Mouse (Mus musculus) limb, embryonic 12.5 days (tissue): ENCODE results near the gene Ddx54. TPM values are rescaled to one million over a fixed set of nuclear protein-coding genes. Genes with fewer than 3 reads are reported as not detected.
A peak's percentile ranks its signal among the peaks of the same experiment; 100 is the strongest.

Experiments used
- ATAC-seq: fragments of 200-750 bp; cut with Nextera tagmentation; 2 replicates; pipeline ENCODE4 v1.8.0; 2017; ENCODE audit warnings: low read depth, moderate TSS enrichment; ENCODE audit not compliant: insufficient number of reproducible peaks, insufficient read depth, low FRiP score, low TSS enrichment
- H3K27ac ChIP-seq: fragments of 300-500 bp; sonication (generic); 2 replicates; pipeline ENCODE4 v1.5.1; 2016; ENCODE audit warnings: mild to moderate bottlenecking, moderate library complexity
- H3K27me3 ChIP-seq: fragments of 300-500 bp; sonication (generic); 2 replicates; pipeline ENCODE4 v1.6.1; 2016; ENCODE audit warnings: mild to moderate bottlenecking, moderate library complexity
- H3K36me3 ChIP-seq: fragments of 300-500 bp; sonication (generic); 2 replicates; pipeline ENCODE4 v1.6.1; 2016; ENCODE audit warnings: mild to moderate bottlenecking, moderate library complexity
- H3K4me1 ChIP-seq: fragments of 300-500 bp; sonication (generic); replicated peaks from 2 replicates; pipeline ENCODE4 v1.6.1; 2016
- H3K4me2 ChIP-seq: fragments of 300-500 bp; sonication (generic); 2 replicates; pipeline ENCODE4 v1.6.1; 2016; ENCODE audit warnings: mild to moderate bottlenecking, moderate library complexity
- H3K4me3 ChIP-seq: fragments of 300-500 bp; sonication (generic); replicated peaks from 2 replicates; pipeline ENCODE4 v1.5.1; 2016; ENCODE audit warnings: mild to moderate bottlenecking
- H3K9ac ChIP-seq: fragments of 300-500 bp; sonication (generic); replicated peaks from 2 replicates; pipeline ENCODE4 v1.6.1; 2016; ENCODE audit warnings: mild to moderate bottlenecking, moderate library complexity
- H3K9me3 ChIP-seq: fragments of 300-500 bp; sonication (generic); 2 replicates; pipeline ENCODE4 v1.6.1; 2016; ENCODE audit warnings: mild to moderate bottlenecking, moderate library complexity
- WGBS: fragments of 180-500 bp; shearing (Covaris S2); methylation state at CpG from one replicate; pipeline ENCODE4 v1.1.7; 2016; 5-methylcytosine and 5-hydroxymethylcytosine counted together
- polyA plus RNA-seq: library from polyadenylated mRNA; unstranded; fragments of >200 nt; fragmentation: Nextera tagmentation; extraction: Ambion mirVana; gene quantifications from 2 replicates; pipeline ENCODE4 v1.2.1, GENCODE M21; 2016

Gene Ddx54
- polyA plus RNA-seq, 1 experiment from 2014 or later: 50.3 TPM

DNA sequence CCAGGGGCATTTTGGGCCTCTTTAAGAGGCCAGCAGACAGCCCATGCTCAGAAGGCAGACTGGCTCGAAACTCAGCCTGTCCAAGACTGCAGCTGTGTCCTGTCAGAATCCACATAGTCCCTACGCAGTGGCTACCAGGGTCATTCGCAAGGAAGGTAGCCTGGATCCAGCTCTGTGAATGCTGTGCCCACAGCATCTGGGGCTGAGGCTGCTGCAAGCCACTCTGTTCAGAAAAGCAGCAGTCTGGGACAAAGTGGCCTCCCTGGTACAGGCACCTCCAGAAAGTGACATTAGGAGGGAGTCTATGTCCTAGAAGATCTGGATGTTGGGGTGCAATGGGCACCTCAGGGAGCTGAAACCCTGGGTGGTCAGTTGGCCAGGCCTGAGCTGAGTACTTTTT is 42.7 kb upstream of the Ddx54 start:
- no peak for ATAC-seq
- Histone ChIP-seq H3K27me3 (no peaks in the 10 kb centered on the region), H3K9ac (no peak overlapping the region), H3K4me2 (no peak overlapping the region), H3K9me3 (no peaks in the 10 kb centered on the region), H3K4me1 (peaks cover 81% of the 10 kb centered on the region), H3K4me3 (no peak overlapping the region), H3K27ac (peak overlapping the region; percentile 3; the same call in 1 of the 2 replicates), H3K36me3 (peaks cover 4% of the 10 kb centered on the region; the same call in 1 of the 2 replicates)
- 72% methylated on average over 3 of the region's 3 CpGs for WGBS

DNA sequence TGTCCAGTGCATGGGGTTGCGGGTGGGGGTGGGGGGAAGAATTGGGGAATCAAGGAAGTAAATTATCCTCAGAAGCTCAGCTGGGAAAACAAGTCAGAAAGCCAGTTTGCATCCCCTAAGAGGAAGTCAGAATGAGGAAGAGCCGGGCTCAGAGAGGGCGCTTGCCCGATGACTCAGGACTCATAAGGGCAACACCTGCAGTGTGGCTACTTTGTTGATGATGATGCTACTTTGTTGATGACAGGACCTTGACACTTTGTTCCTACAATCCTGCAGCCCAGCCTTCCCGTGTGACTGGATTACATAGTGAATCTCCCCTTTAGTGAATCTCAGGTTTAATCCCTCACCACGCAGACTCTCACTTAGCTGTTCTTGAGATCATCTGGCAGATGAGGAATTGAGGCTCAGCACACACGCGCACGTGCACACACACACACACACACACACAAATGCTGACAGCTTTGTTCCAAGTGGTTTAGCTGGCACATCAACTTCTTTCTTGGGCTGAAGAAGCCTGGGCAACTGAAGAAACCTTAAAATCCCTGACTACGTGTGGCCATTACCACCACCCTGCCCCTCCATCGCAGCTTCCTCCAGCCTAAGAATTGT is 42.1 kb upstream of the Ddx54 start:
- Histone ChIP-seq H3K27me3 (no peaks in the 10 kb centered on the region), H3K27ac (peak overlapping the region; percentile 24; the same call in 1 of the 2 replicates), H3K4me3 (no peak overlapping the region), H3K4me1 (peaks cover 79% of the 10 kb centered on the region), H3K9me3 (no peaks in the 10 kb centered on the region), H3K9ac (no peak overlapping the region), H3K4me2 (no peak overlapping the region), H3K36me3 (peaks cover 4% of the 10 kb centered on the region; the same call in 1 of the 2 replicates)
- no peak for ATAC-seq
- WGBS: 86% methylated on average over 11 of the region's 11 CpGs

DNA sequence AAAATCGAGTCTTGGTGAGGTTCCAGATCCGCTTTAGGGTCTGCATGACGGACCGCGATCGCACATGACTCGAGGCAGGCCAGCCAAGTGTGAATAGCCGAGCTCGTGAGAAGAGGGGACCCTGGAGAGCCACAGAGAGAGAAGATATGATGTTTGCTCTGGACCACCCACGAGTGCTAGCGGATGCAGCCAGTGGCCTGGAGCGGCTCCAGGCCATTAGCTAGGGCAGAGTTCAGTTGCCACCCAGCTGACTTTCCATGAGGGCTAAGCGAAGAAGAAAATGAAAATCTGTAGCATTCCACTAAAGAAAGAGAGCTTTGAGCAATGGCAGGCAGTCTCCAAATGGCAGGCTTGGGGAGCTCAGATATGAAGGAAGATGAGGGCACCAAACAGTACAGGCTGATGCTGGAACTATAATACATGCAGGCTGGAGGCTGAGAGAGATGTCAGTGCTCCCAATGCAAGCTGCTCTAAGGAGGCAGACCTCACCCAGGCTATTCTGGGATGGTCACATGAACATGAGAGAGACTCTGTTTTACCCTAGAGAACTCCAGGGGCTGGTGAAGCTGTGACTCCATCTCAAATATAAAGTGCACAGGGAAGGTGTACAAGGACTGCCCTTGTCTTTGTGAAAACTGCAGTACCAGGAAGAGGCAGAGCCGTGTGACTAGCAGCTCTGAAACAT is 41.3 kb upstream of the Ddx54 start:
- no peaks in the 10 kb centered on the region for H3K9me3 ChIP-seq
- H3K4me2 ChIP-seq: no peak overlapping the region
- H3K36me3 ChIP-seq: peaks cover 4% of the 10 kb centered on the region; the same call in 1 of the 2 replicates
- ATAC-seq: no peak
- 0 out of 2 replicates have a peak overlapping the region, but pooled peaks have one; percentile 24 for H3K27ac ChIP-seq
- H3K27me3 ChIP-seq: no peaks in the 10 kb centered on the region
- WGBS: 38% methylated on average over 14 of the region's 14 CpGs
- no peak overlapping the region for H3K4me3 ChIP-seq
- peaks cover 71% of the 10 kb centered on the region for H3K4me1 ChIP-seq
- H3K9ac ChIP-seq: no peak overlapping the region; the same call in 1 of the 2 replicates

DNA sequence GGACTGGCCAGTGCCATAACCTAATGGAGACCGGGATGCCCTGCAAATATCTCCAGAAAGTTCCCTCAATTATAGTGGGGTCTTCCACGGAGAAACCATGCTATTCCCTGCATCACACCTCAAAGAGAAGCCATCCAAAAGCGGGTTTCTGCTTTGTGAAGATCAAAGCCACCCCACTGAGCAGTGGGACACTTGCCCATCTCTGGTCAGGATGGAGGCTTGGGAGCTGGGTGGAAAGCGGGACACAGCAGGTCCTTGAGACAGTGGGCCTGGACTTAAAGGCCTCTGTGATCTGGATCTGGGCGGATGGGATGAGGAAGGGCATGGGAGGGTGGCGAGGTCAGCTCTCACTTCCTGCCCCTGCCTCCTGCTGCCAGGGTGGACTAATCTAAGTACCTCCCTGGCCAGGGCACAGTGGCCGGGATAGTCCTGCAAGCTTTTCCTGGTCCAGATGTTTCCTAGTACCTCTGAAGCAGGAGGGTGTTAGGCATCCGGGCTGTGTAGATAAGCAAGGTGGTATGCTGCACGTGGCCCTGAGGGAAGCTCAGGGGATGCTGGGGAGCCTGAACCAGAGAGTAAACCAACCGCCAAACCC is 38.0 kb upstream of the Ddx54 start:
- ATAC-seq: no peak
- Histone ChIP-seq H3K27ac (no peak overlapping the region; the same call in 1 of the 2 replicates), H3K9me3 (no peaks in the 10 kb centered on the region), H3K4me2 (no peak overlapping the region), H3K36me3 (peaks cover 4% of the 10 kb centered on the region; the same call in 1 of the 2 replicates), H3K4me1 (peaks cover 69% of the 10 kb centered on the region), H3K9ac (no peak overlapping the region), H3K27me3 (no peaks in the 10 kb centered on the region), H3K4me3 (no peak overlapping the region)
- 66% methylated on average over 10 of the region's 10 CpGs for WGBS

DNA sequence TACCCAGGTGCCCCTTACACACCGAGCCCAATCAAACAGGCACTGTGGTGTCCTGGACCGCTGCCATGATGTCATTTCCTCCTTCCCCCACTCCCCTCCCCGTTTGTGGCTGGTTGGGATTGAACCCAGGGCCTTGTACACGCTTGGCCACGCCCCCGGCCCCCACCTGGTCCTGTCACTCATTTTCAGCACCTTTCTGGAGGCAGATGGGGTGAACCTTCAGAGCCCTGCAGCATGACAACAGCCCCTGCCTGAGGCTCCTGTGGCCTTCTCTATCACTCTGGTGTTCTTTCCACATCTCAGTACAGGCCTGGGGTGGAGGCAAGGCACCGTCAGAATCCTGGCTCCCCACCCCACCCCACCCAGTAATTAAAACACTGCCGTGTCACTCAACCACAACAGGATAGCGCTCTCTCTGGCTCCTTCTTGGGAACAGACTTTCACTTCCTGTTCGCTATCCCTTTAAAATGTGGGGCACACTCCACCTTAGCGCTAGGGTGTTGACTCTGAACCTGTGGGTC is 35.7 kb upstream of the Ddx54 start:
- Histone ChIP-seq H3K27ac (no peak overlapping the region), H3K4me3 (no peak overlapping the region), H3K9me3 (no peaks in the 10 kb centered on the region), H3K36me3 (peaks cover 12% of the 10 kb centered on the region), H3K9ac (no peak overlapping the region), H3K4me1 (peaks cover 66% of the 10 kb centered on the region), H3K27me3 (no peaks in the 10 kb centered on the region), H3K4me2 (no peak overlapping the region)
- 74% methylated on average over 11 of the region's 11 CpGs for WGBS
- ATAC-seq: no peak

DNA sequence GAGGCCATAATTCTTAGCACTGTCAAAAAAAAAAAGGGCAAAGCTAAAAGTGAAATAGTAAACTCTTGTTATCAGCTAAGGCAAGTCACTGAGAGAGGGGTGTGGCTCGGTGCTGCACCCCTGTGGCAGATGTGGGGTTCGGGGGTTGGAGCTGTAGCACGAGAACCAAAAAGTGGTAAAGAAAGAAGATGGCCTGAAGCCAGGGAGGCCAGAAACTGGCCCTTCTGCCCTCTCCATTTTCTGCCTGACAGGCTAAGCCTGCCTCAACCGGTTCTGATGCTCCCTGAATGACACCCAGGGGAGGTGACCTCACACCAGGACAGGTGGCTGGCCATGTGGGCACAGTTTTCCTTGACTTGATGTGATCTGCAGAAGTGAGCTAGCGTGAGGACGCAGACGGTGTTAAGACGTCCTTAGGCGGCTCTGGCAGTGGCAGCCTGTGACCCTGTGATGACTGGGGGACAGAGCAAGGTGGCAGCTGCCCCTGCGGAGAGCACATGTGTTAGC is 34.6 kb upstream of the Ddx54 start:
- peak overlapping the region; percentile 36; the same call in 1 of the 2 replicates for H3K4me2 ChIP-seq
- H3K4me1 ChIP-seq: peaks cover 61% of the 10 kb centered on the region
- H3K27me3 ChIP-seq: no peaks in the 10 kb centered on the region
- no peak overlapping the region for H3K4me3 ChIP-seq
- H3K27ac ChIP-seq: peak overlapping the region; percentile 88
- H3K36me3 ChIP-seq: peaks cover 23% of the 10 kb centered on the region
- no peak for ATAC-seq
- H3K9me3 ChIP-seq: no peaks in the 10 kb centered on the region
- WGBS: 28% methylated on average over 10 of the region's 10 CpGs
- H3K9ac ChIP-seq: no peak overlapping the region

DNA sequence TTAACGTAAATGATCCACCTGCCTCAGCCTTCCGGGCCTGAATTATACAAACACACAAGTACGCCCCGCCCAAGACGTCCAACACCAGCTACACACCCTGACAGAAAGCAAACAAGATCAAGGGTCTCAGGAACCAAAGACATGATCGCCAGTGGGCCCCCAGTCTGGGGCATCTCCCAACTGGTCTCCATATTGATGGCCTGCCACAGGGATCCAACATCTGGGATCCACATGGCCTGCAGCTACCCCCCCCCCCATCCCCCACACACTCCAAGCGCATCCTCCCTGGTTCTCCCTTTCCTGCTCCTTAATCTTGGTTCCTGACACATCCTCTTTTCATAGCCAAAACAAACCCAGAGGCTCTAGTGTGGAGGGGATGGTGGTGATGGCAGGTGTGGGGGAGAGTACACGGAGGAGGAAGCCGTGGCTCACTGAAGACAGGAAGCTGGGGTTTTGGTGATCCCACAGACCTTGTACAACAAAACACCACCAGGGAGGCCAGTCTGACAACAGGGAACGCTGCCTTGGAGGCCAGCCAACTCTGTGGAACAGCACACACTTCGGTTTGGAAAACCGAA is 33.9 kb upstream of the Ddx54 start:
- Histone ChIP-seq H3K27me3 (no peaks in the 10 kb centered on the region), H3K4me3 (no peak overlapping the region), H3K36me3 (peaks cover 29% of the 10 kb centered on the region), H3K4me2 (peak overlapping the region; percentile 36), H3K9me3 (no peaks in the 10 kb centered on the region), H3K9ac (no peak overlapping the region), H3K27ac (peak overlapping the region; percentile 88), H3K4me1 (peaks cover 61% of the 10 kb centered on the region)
- WGBS: 22% methylated on average over 12 of the region's 12 CpGs
- no peak for ATAC-seq

DNA sequence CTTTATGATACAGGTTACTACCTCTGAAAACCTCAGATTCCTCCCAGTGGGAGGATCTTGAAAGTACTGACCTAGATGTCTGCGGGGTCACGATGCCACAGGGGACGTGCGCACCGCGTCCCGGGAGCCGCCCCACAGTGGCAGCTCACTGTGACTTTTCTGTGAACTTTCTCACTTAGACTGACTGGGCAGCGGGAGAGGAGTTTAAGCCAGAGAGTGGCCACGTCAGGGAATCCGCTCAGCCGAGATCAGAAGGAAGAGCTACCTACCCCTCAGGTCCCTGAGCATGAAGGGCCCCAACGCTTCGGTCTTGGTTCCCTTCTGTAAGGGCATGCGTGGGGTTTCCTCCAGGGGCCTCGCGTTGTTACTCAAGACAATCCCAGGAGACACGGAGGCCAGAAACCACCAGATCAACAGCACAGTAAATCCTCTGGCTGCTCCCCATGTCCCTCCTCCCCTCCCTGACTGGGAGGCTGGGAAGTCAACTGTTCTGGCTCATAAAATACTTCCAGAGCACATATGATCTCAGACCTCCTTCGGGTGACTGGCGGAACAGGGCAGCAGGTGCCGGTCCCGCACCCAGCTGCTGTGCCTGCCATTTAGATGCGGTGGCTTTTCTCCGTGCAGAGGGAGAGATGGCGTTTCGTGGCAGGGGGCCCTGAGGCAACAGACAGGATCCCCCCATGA is 33.2 kb upstream of the Ddx54 start:
- no peak overlapping the region for H3K9ac ChIP-seq
- no peaks in the 10 kb centered on the region for H3K9me3 ChIP-seq
- H3K27ac ChIP-seq: peak overlapping the region; percentile 88
- no peaks in the 10 kb centered on the region for H3K27me3 ChIP-seq
- WGBS: 25% methylated on average over 26 of the region's 26 CpGs
- peak; percentile 66; the same call in 1 of the 2 replicates for ATAC-seq
- peak overlapping the region; percentile 36 for H3K4me2 ChIP-seq
- 0 out of 2 replicates have a peak overlapping the region, but pooled peaks have one; percentile 11 for H3K4me3 ChIP-seq
- peaks cover 60% of the 10 kb centered on the region for H3K4me1 ChIP-seq
- peaks cover 36% of the 10 kb centered on the region for H3K36me3 ChIP-seq

DNA sequence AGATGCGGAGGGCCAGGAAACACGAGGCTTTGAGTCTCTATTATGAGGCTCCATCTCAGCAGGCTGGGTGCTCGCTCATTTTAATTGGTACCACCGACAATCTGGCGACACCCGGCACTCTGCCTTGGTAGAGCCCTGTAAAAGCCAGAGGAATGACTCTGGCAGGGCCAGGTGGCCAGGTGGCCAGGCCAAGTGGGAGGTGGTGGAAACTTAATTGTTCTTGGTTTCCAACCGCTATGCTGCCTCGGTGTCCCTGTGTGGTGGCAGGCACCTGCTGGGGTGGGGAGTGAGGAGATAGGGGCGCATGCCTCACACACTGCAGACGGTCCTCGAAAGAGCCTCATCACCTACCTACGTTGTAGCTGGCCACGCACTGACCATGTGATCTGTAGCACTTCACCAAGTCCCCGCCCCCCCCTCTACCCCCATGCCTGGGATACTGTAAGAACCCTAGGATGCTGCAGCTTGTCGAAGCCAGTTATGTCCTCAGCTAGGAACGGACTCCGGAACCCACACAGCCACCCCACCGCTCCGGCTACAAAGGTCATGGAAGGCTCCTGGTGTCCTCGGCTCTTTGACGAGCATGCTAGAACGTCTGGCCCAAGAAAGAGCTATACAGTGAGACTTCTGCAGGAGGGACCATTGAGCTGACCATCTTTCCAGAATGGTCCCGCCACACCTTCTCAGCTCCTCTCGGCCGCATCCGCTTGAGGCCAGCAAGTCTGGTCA is 32.5 kb upstream of the Ddx54 start:
- Histone ChIP-seq H3K4me3 (0 out of 2 replicates have a peak overlapping the region, but pooled peaks have one; percentile 11), H3K4me2 (peak overlapping the region; percentile 36), H3K36me3 (peaks cover 40% of the 10 kb centered on the region), H3K9ac (no peak overlapping the region), H3K27ac (peak overlapping the region; percentile 88; the same call in 1 of the 2 replicates), H3K4me1 (peaks cover 57% of the 10 kb centered on the region), H3K9me3 (no peaks in the 10 kb centered on the region), H3K27me3 (no peaks in the 10 kb centered on the region)
- ATAC-seq: no peak
- 68% methylated on average over 26 of the region's 26 CpGs for WGBS

DNA sequence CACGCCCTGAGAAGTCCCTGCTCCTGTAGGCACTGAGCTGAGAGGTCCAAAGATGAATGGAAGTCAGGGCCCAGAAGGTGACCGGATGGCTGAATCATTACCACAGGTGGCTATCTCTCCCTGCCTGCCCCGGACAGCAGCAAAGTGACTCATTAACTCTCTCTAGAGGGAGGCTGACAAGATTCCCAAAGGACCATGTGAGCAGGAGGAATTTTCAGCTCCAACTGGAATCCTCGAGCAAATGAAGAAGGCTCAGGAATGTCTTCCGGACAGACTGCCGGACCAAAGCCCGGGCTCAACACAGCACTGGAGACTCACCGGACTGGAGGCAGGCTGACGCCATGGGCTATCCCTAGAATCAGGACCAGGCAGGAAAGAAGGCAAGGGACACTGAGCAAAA is 30.5 kb upstream of the Ddx54 start:
- H3K4me1 ChIP-seq: peaks cover 58% of the 10 kb centered on the region

More for the DNA sequence above, 30.5 kb upstream of the Ddx54 start:
- Histone ChIP-seq H3K36me3 (peaks cover 41% of the 10 kb centered on the region), H3K9me3 (no peaks in the 10 kb centered on the region), H3K27ac (no peak overlapping the region), H3K9ac (no peak overlapping the region), H3K4me3 (no peak overlapping the region), H3K4me2 (no peak overlapping the region), H3K27me3 (no peaks in the 10 kb centered on the region)
- ATAC-seq: no peak
- WGBS: 84% methylated on average over 9 of the region's 9 CpGs
